Mouse (Mus musculus) erythroblast, embryonic 14.5 days (primary cell): ENCODE data around the gene Acaa1a.

Source experiments
- GATA1 ChIP-seq: IDR thresholded peaks from 2 replicates; pipeline ENCODE4 v1.6.1; 2012; ENCODE audit warnings: low read length, inconsistent platforms, mixed read lengths
- TAL1 ChIP-seq: IDR thresholded peaks from 3 replicates; pipeline ENCODE4 v1.6.1; 2012; ENCODE audit warnings: low read length, inconsistent platforms, mixed read lengths

DNA sequence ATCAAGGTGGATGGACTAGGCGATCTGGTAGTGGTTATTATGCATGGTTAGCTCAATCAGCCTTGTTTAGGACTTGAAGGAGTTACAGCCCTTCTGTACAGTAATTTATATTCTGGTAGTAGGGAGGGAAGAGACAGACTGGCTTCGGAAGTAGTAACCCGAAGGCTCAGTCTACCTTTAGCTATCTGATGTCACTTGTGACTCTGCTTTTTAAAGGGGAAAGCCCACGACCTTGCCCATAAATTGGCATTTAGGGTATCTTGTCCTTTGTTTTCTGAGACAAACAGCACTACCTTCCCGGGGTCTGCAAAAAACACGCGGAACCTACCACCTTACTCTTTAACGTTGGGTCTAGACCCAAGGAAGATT lies 720 bp downstream of the Acaa1a start:
- TF ChIP-seq TAL1 (no peak), GATA1 (no peak)
